Mouse (Mus musculus) thymus, postnatal 36 days (tissue): ENCODE measurements around the gene Pold2.

Experiments
- DNase-seq, 2 experiments: peaks; one replicate each; pipeline ENCODE4 v3.0.0; 2022; ENCODE audit warnings: mixed read lengths in 2 of 2

The Pold2 gene

GRCm38 (mm10) chr11:5855902-5856301 lies 22.2 kb downstream of the Pold2 start:
- DNase-seq: no peak

- no peak for DNase-seq
These were observed 22.6 kb downstream of the Pold2 start for GRCm38 (mm10) chr11:5855481-5855880.

- DNase-seq: no peak
These were observed 25.8 kb downstream of the Pold2 start for GRCm38 (mm10) chr11:5852314-5852713.

GRCm38 (mm10) chr11:5851021-5851736 lies 26.9 kb downstream of the Pold2 start:
- peak; percentile 37 to 66 for DNase-seq

GRCm38 (mm10) chr11:5850452-5850851 lies 27.6 kb downstream of the Pold2 start:
- DNase-seq: peak in 1 of 2 experiments; percentile 51

- no peak for DNase-seq
These were observed 28.8 kb downstream of the Pold2 start for GRCm38 (mm10) chr11:5849316-5849715.

GRCm38 (mm10) chr11:5848741-5849140 lies 29.4 kb downstream of the Pold2 start:
- DNase-seq: no peak

GRCm38 (mm10) chr11:5846639-5847345 lies 31.3 kb downstream of the Pold2 start:
- DNase-seq: no peak

- no peak for DNase-seq
These were observed 35.0 kb downstream of the Pold2 start for GRCm38 (mm10) chr11:5843131-5843530.

GRCm38 (mm10) chr11:5841751-5842150 lies 36.3 kb downstream of the Pold2 start:
- DNase-seq: no peak

GRCm38 (mm10) chr11:5840346-5840745 lies 37.7 kb downstream of the Pold2 start:
- DNase-seq: no peak

GRCm38 (mm10) chr11:5837251-5838246 lies 40.5 kb downstream of the Pold2 start, which contains the start of gene Polm:
Polm (minus strand) TSS chr11:5838016.
- peak; percentile 83 to 87 for DNase-seq

- peak; percentile 22 to 40 for DNase-seq
These were observed 42.0 kb downstream of the Pold2 start for GRCm38 (mm10) chr11:5836126-5836525.

GRCm38 (mm10) chr11:5835057-5835456 lies 43.0 kb downstream of the Pold2 start:
- DNase-seq: no peak

GRCm38 (mm10) chr11:5834506-5834905 lies 43.6 kb downstream of the Pold2 start:
- DNase-seq: no peak

GRCm38 (mm10) chr11:5829327-5829726 lies 48.8 kb downstream of the Pold2 start:
- DNase-seq: no peak

- DNase-seq: no peak
These were observed 49.4 kb downstream of the Pold2 start for GRCm38 (mm10) chr11:5828509-5829191.

- no peak for DNase-seq
These were observed 50.2 kb downstream of the Pold2 start for GRCm38 (mm10) chr11:5827931-5828330.

GRCm38 (mm10) chr11:5825432-5825831 lies 52.7 kb downstream of the Pold2 start:
- no peak for DNase-seq
